Mouse (Mus musculus) telencephalon, adult 2 months (tissue): ENCODE results near the gene Fam129a.
A peak's percentile ranks its signal among the peaks of the same experiment; 100 is the strongest.
"Not testable (repeated sequence)": the region's sequence is repeated elsewhere in the genome, so short reads cannot be mapped to it uniquely, and the experiment has no call there.

Source experiments
- DNase-seq: peaks from one replicate; pipeline ENCODE4 v3.0.0-alpha.2; 2011; ENCODE audit warnings: low read depth, low spot score

Fam129a gene

DNA sequence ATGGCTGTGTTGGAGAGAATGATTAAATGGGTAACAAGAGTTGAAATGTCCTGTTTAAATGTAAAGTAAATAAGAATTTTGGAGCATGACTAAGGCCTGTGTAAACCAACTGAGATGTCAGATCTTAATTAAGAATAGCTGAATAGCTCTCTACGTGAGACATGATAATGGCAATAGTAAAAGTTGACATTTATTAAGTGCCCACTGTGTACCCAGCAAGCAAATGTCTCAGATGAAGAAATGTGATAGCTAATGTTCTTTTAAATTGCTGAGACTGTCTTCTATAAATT, 13.1 kb downstream of the Fam129a start:
- no peak for DNase-seq

DNA sequence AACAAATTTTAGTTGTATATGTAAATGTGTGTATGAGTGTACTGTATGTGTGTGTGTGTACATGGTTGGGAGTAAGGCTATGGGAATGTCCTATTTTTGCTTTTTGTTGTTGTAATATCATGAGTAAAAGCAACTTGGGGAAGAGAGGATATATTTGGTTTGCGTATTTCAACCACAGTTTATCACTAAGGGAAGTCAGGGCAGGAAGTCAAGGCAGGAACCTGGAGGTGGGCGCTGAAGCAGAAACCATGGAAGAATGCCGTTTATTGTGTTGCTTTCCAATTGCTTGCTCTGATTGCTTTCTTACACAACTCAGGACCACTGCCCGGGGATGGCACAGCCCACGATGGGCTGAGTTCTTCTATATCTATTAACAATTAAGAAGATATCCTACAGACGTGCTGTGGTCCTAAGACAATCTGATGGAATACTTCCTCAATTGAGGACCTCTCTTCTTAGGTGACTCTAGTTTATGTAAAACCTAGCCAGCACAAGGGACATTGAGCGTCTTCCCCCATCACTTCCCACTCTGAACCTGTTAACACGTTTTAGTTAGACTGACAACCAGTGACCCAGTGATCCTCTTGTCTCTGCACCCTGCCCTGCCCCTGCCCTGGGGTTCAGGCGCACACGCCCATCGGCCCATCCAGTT, 13.7 kb downstream of the Fam129a start:
- DNase-seq = no peak

DNA sequence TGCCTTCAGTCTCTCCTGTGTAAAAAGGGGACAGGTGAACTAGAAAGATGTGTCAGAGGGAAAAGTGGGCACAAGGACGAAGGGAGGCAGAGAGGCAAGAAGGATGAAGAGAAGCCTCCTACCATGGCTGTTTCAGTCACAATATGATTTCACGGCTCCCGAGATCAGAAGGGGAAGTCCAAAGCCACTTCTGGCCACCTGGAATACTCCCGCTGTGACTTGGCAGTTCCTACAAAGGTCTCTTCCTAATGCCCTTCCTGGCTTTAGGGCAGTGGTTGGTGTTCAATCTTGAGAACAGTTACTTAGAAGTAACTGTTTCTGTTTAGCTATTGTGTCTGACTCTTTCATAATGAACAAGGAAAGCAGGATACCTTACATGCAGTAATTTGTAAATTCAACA, 14.7 kb downstream of the Fam129a start:
- DNase-seq = no peak

DNA sequence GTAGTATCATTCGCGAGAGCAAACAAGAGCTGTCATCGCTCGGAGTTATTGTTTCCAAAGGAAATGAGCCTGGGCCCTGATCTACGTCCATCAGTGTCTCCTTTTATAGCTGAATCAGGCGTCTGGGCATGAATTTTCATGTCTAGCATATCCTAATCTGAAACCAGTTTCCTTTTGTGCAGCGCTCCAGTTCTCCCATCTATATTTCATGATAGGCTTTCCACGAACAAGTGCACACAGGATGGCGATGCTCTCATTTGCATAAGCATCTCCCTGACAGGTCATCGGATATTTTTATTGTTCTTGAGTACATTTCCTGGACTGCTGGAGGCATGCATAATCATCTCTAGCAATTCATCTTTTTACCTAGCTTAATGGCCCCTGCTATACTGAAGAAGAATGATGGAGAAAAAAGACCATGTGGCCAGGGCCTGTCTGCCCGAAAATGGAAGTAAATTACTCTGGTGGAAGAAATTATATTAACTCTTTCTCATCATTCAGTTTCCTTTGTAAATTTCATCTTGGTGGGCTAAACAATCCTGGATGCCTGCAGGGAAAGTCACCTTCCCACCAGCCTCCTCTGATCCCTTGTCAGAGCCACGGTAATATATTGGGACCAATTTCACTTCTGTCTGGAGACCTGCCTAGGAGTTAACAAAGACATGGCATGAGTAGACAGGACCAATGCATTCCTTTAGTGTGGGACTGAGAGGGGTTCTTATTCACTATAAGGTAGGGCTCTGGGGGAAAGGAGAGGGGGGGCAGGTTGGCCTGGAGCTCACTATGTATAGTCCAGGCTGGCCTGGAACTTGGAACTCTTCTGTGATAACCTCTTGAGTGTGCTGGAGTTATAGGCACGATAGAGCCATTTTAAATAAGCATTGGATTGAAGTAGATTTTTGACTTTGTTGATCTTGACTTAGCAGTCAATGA, 21.4 kb downstream of the Fam129a start:
- DNase-seq = no peak

DNA sequence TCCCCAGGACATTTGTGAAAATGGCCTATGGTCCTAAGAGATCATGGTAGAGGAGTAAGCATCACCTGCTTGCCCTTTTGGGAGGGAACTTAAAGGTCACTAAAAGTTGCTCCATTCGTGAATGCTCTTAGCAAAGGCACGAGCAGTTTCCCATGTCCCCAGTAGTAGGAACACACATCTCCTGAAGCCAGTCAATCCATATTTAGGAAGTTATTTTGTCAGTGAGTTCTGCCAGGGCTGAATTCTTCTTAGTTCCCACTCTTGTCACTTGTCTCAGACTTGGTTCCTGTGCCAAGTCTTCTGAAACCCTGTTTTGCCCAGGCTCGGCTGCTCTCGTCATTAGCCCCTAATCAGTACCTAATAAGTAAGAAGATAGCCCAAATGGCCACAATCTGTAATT, 23.9 kb downstream of the Fam129a start:
- no peak for DNase-seq

DNA sequence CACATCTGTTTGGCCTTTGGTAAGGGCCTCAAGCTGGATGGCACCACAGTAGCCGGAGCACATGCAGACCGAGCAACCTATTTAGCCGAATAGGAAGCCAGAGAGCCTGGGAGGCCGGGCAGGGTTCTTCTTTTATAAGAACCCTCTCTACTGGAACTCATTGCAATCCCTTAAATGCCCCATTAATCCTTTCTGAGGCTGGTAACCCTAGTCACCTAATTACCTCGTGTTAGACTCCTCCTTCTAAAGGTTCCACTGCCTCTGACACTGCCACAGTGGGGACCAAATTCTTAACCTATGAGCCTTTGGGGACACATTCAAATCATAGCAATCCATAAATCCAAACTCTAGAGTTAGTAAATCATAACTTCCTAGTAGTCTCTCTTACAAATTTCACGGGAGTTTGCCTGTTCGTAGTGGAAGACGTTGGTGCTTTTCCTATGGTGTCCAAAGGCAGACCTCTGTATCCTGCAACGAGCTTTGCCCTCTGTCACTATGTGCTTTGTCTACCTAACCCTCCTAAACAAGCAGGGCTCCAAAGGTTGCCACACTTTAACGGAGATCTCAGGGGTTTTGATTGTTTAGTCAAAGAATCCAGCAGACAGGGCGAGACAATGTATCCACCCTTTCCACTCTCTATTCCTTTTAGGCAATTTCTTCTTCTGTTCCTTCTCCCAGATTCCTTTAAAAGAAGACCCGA, 24.8 kb downstream of the Fam129a start:
- DNase-seq = no peak

DNA sequence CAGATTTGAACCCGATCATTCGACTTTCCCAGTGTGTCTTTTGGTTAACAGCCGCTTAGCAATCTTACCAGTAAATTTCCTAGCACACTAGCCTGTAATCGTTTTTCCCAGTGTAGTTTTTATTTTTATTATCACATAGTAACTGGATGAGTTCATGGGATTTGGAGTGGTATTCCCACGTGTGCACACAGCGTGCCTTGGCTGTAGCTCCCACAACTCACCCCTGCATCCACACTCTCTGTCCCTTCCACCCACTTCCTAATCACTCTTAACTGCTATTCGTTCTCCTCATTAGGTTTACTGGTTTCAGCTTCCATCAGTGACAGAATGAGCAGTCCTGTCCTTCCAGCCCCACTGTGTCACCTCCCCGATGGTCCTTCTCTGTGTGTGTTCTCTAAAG, 25.6 kb downstream of the Fam129a start:
- DNase-seq = no peak

DNA sequence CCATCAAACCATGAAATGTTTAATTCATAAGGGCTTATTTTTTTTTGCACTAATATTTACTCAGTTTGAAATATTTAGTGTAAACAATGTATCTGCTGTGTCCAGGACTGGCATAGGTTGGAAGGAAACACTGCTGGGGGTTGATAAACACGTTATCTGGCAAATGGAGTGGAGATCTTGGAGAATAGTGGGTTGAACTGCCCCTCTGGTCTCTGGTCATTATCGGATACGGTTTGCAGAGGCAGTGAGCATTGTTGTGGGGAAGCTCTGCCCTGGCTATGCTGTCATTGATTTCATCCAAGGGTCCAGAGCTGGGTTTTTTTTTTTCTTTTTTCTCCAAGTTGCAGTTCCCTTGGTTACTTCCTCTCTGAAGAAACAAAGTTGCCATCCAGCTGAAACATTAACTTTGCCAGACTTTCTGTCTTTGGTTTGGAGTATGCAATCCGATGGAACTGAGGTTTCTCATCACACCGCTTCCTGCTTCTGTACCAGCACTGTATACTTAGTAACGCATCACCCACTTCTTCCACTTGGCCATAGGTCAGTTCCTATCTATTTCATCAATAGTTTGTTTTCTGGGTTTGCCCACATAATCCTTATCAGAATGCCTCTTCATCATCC, 26.8 kb downstream of the Fam129a start:
- no peak for DNase-seq

DNA sequence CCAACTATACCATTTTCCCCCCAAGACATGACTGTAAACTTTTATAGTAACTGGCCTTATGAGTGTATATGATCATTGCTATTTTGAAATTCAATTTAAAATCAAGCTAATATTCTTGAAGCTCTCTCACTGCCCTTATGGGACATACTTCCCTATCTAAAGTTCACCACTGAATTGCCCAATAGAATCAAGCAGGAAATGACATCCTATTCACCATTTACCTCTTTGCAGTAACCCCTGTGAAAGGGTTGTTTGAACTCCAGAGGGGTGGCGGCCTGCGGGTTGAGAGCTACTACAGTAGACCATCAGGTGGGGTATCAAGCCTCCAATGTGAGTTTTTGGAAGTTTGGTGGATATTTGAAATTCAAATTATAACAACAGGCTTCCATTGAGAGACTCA, 27.9 kb downstream of the Fam129a start:
- no peak for DNase-seq

DNA sequence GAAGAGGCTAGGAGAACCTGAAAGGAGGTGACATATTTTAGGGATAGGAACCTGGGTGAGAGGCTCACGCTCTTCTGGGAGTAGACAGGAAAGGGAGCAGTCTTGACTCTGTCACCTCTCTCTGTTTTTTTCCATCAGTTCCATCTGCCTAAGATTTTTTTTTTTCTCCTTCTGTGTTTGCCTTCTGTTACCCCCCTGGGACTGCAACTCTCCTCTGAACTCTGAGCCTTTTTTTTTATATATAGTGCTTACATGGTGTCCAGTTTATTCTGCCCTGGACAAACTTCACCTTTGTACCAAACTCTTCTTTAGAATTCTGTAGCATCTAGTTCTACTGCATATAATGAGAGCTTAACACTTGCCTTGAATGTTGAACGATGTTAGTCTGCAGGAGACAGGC, 33.3 kb downstream of the Fam129a start:
- no peak for DNase-seq

DNA sequence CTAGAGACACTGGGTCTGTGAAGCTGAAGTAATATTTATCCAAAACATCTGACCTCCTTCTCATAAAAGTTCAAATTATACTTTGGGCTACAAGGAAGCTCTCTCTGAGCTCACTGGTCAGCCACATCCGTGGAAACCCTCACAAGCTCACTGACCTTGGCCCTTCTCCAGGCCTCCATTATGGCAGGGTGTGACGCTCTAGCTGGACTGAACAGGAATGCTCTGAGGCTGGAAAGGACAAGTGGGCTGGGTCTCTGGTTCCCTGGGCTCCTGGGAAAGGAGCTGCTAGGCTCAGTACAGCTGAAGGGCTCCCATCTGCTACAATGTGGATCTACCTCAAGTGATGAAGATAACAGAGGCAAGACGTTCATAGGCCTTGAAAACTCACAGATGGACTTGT, 37.0 kb downstream of the Fam129a start:
- not testable (repeated sequence) for DNase-seq

DNA sequence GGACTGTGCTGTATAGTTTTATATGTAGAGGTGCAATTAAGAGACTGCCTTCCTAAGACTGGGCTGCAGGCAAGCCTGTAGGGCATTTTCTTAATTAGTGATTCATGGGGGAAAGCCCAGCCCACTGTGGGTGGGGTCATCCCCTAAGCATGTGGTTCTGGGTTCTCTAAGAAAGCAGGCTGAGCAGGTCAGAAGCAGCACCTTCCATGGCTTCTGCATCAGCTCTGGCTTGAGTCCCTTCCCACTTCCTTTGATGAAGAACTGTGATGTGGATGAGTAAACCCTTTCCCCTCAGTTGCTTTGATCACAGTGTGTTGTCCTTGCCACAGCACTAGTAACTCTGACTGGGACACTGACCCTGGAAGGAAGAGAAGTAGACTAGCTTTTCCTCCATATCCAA, 39.6 kb downstream of the Fam129a start:
- DNase-seq = no peak

DNA sequence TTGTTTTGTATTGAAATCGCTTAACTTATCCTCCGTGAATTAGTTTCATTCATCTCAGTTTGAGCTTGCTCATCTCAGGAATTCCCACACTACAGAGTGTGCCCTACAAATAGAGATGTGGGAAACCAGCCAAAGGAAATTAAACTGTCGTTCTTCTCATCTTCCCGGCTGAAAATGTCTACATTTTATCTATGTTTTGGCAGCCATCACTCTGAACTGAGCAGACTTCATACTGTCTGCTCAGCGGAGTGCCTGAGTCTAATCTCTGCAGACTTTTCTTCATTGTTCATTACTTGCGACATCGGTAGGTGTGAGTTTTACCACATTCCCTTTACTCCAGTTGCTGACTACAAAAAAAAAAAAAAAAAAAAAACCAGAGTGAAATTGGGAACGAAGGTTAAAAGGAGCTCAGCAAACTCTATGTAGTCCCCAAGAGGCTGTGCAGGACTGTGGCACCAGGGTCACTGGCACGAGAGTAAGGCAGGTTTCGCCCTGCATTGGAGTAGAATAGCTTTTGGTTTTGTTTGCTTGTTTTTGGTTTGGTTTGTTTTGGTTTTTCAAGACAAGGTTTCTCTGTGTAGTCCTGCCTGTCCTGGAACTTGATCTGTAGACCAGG, 43.4 kb downstream of the Fam129a start:
- no peak for DNase-seq

DNA sequence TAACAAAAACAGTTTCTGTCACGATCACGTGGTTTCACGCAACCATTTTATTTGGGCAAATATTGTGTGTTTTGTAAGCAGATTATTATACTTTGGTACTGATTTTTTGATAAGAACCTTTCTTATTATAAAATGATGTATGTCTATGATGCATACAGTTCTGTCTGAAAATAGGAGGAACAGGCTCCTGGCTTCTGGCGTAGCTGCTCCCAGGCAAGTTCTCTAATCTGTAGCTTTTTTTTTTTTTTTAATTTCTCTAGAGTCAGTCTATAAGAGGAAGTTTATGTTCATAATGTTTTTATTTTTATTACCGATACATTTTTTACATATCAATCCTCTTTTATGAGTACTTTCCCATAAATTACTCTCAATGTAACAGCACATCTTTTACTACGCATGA, 44.6 kb downstream of the Fam129a start:
- no peak for DNase-seq

DNA sequence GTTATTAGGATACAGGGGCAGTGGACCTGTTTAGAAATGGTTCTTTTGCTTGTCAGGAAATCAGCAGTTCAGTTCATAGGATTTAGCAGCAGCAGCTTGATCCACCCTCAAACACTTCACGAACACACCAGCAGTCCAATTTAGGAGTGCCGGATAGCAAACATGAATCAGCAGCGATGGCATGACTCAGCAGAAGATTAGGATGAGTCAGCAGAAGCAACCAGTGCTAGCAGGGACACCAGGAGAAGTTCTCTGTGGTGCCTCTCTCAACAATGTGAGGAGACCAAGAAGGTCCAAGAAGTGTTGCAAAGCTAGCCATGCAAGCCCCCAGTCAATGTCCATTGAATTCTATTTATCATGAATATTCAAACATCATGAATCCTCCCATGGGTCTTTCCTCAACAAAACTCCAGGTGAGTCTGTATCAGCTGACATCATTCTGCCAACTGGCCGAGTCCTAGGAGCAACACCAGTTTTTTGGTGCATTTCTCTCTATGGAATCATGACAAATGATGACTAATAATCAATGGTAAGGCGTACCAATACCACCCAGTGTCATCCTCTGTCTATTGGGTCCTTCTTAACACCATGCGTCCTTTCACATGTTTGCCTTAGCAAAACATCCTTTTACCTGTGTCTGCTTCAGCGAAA, 45.7 kb downstream of the Fam129a start:
- peak; percentile 29 for DNase-seq

DNA sequence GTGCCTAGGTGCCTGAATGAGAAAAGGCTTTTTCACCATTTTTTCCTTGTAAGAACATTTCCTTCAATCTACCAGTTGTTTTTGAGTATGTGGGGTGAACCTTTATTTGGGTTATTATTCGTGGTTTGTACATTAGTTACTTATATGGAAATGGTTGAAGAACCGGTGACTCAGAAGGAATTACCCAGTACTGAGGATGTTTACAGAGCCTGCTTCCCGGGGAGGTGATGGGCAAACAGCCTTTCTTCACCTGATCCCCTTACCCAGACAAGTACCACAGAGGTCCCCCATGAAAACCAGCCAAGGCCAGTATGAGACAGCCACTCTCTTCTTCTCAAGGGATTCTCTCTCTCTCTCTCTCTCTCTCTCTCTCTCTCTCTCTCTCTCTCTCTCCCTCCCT, 47.3 kb downstream of the Fam129a start:
- DNase-seq = no peak

DNA sequence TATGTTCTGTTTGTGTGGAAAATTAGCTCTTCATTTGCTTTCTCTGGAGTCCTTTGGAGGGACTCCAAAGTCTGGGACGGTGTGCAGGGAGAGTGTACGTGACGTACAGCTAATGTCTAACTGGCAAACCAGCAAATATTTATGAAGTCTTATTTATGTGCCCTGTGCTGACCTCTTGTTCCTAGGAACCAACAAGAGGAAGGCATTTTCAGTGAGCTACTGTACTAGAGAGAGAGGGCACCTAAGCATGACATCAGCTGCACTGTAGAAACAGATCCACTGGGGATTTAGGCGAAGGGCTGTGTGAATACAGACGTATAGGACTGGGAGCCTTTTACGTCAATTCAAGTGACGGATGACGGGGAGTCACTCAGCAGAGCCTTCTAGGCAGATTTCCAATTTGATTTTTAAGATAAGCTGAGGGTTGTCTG, 48.3 kb downstream of the Fam129a start:
- no peak for DNase-seq

DNA sequence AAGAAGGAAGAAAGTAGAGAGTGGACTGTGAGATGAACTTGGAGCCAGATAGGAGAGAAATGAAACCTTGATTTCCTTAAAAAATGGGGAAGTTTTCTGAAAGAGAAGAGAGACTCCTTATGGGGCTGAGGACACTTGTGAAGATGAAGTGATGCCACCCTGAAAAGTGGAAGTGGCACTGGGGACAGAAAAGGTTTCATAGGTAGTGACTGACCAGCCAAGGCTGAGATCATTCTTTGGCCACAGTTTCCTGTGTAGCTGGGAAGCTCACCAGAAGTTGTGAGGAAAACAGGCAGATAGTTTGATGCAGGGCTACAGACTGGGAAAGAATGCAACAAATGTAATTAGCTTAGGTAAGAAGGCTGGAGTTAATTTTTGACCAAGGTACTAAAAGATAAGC, 49.7 kb downstream of the Fam129a start:
- peak; percentile 23 for DNase-seq

DNA sequence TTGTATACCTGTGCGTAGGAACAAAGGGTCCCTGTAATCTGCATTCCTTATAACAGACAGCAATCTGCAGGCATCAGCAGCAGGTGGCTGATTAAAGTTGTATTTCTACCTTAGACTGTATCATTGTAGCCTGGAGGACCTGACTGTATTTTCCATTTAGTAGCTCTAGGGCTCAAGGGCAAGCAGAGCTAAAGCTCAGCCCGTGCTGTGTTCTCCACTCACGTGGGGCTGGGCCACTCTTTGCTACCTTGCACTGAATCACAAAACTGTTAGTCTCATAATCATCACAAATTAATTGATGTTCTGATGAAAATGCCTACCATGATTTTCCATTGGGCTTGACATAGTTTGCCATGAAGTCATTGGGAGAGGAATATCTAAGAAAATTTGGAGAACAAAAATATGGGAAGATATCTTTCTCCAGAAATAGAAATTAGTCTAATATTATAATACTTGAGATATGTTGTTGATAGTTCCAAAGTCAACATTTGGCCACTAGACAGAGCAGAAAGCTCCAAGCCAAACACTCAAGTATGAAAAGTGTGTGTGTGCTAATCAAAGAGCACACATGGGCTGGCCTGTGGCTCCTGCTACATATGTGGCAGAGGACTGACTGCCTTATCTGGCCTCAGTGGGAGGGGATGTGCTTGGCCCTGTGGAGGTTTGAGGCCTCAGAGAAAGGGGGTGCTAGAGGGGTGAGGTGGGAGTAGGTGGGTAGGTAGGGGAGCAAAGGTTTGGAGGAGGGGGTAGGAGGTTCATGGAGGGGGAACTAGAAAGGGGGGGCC, 53.6 kb downstream of the Fam129a start:
- DNase-seq = no peak

DNA sequence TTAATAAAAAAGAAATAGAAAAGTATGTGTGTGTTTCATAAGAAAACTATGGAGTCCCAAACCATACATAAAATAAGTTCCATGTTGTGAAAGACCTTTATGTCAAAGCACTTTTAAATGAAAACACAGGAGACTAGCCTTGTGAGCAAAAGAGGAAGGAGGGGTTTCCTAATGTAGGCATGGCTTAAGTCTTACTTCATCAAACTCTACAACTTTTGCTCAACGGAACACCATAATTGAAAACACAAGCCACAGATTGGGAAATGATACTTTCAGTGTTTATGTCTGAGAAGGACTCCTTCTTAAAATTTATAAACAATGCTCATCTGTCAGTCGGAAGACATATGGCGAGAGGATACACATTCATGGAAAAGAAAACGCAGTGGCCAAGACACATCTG, 54.3 kb downstream of the Fam129a start:
- no peak for DNase-seq

DNA sequence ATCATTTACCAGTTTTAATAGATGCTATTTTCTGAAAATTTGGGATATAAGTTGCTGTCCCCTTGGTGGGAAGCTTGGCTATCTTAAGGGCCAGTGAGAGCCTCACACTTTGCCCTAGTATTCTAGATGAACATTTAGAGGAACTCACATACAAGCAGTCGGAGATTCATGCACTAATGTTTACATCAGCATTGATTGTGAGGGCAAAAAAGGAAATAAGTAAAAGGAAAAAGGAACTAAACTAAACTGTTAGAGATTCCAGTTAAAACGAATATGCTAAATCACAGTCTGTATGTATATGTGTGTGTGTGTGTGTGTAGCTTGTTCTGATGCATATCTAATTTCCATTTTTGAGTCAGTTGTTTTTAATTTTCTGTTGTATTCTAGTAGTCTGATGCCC, 54.7 kb downstream of the Fam129a start:
- DNase-seq = no peak
